Mouse (Mus musculus): Measurements from ENCODE around the gene Prss48. TPM values are rescaled to one million over a fixed set of nuclear protein-coding genes. Genes with fewer than 3 reads are reported as not detected.

The Prss48 gene
- total and polyA plus RNA-seq, 3 experiments: not detected

DNA sequence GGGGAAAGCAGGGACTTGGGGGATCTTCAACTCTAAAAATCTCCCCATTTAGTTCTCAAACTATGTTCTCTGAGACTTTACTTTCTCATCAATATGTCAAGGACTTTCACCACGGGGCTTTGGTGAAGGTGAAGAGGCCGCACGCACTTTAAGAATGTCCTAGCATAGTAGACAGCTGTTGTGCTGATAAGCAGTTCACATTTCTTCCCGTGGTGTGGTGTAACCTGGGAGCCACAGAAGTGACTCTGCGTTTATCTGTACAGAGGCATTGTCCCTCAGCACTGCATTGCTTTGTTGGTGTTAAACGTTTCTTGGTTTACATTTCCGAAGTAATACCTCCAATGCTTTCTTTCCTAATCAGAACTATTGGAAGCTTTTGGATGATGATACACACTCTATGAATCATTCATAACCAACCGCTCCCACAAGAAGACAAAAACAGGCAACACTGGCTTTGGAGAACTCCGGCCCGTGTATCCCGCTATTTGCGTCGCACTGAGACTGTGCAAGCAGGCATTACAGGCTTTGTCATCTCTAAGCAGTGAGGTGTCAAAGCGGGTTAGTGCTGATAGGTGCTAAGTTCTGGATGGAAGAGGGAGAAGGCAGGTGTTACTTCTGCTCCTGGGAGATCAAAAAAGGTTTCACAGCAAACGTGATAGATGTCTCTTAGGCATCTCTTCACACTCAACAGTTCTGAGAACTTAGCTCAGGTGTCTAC, 26.5 kb upstream of the Prss48 start:
- Histone ChIP-seq H3K4me3 (replicated peaks in 1 of 3; ENCODE audit: low read depth in 2 of 3, low read length in 2 of 3, poor library complexity in 1 of 3) (no peak overlapping the region), H3K27me3 (replicated peaks) (no peaks in the 10 kb centered on the region), H3K9ac (ENCODE audit: insufficient read depth, low read depth) (no peak overlapping the region), H3K36me3 (replicated peaks in 1 of 2; ENCODE audit: control insufficient read depth in 1 of 2, insufficient read depth in 1 of 2, low read length in 1 of 2) (no peaks in the 10 kb centered on the region), H3K4me1 (ENCODE audit: control insufficient read depth in 1 of 2, insufficient read depth in 2 of 2) (peaks cover 2% of the 10 kb centered on the region in 2 experiments; a peak in 2 of 4 replicates), H3K27ac (ENCODE audit: insufficient read depth, low read depth) (no peak overlapping the region), H3K79me2 (replicated peaks; ENCODE audit: control insufficient read depth, extremely low read depth, insufficient read depth, poor library complexity, severe bottlenecking) (no peaks in the 10 kb centered on the region), H3K4me2 (ENCODE audit: insufficient read depth, low read depth, poor library complexity, severe bottlenecking) (no peak overlapping the region), H3K9me3 (replicated peaks; ENCODE audit: low read length) (no peaks in the 10 kb centered on the region)
- in situ Hi-C loops (cut with MboI; ENCODE audit: low pct_ligation_motif_present, low pct_unique_long_range_greater_than_20kb, low sequenced_read_pairs) (no loop called here), dilution Hi-C loops (cut with MboI; ENCODE audit: extremely low pct_ligation_motif_present, extremely low pct_unique_long_range_greater_than_20kb, low sequenced_read_pairs) (no loop called here)
- TF ChIP-seq CTCF (conservative IDR thresholded peaks at IDR 0.05 in 1 of 2, IDR thresholded peaks at IDR 0.05 in 1 of 2; ENCODE audit: low read depth in 2 of 2, low read length in 2 of 2) (no peak), NRF1 (IDR thresholded peaks at IDR 0.05; ENCODE audit: low read depth, low read length) (no peak), RAD21 (IDR thresholded peaks at IDR 0.05; ENCODE audit: low read depth, low read length) (no peak), USF2 (conservative IDR thresholded peaks at IDR 0.05; ENCODE audit: low read depth, low read length) (no peak), SIN3A (IDR thresholded peaks at IDR 0.05; ENCODE audit: low read length) (no peak)
- DNase-seq (ENCODE audit: extremely low read depth): no peak

- H3K4me2 ChIP-seq (ENCODE audit: insufficient read depth, low read depth, poor library complexity, severe bottlenecking): no peak overlapping the region
- no peak overlapping the region for H3K27ac ChIP-seq (ENCODE audit: insufficient read depth, low read depth)
- no peaks in the 10 kb centered on the region for H3K27me3 ChIP-seq (replicated peaks)
- no peak overlapping the region for H3K4me3 ChIP-seq (replicated peaks in 1 of 3; ENCODE audit: low read depth in 2 of 3, low read length in 2 of 3, poor library complexity in 1 of 3)
- H3K4me1 ChIP-seq (ENCODE audit: control insufficient read depth in 1 of 2, insufficient read depth in 2 of 2): peaks cover 2% of the 10 kb centered on the region in 2 experiments; a peak in 2 of 4 replicates
- H3K36me3 ChIP-seq (replicated peaks in 1 of 2; ENCODE audit: control insufficient read depth in 1 of 2, insufficient read depth in 1 of 2, low read length in 1 of 2): no peaks in the 10 kb centered on the region
- dilution Hi-C loops (cut with MboI; ENCODE audit: extremely low pct_ligation_motif_present, extremely low pct_unique_long_range_greater_than_20kb, low sequenced_read_pairs) (no loop called here), in situ Hi-C loops (cut with MboI; ENCODE audit: low pct_ligation_motif_present, low pct_unique_long_range_greater_than_20kb, low sequenced_read_pairs) (no loop called here)
- TF ChIP-seq ZC3H11A (IDR thresholded peaks at IDR 0.05; ENCODE audit: low read depth, low read length): no peak
- peak; percentile 57; the same call in 1 of the 2 replicates for TF ChIP-seq MAFK (IDR thresholded peaks at IDR 0.05; ENCODE audit: insufficient replicate concordance, low read length)
- TF ChIP-seq EP300 (IDR thresholded peaks at IDR 0.05; ENCODE audit: low read length): no peak
- H3K9ac ChIP-seq (ENCODE audit: insufficient read depth, low read depth): no peak overlapping the region
- H3K79me2 ChIP-seq (replicated peaks; ENCODE audit: control insufficient read depth, extremely low read depth, insufficient read depth, poor library complexity, severe bottlenecking): no peaks in the 10 kb centered on the region
- DNase-seq (ENCODE audit: extremely low read depth): peak; percentile 16
- no peaks in the 10 kb centered on the region for H3K9me3 ChIP-seq (replicated peaks; ENCODE audit: low read length)
Observed at GRCm38 (mm10) chr3:86025341-86026137, 23.2 kb upstream of the Prss48 start.

- in situ Hi-C loops (cut with MboI; ENCODE audit: low pct_ligation_motif_present, low pct_unique_long_range_greater_than_20kb, low sequenced_read_pairs): no loop called here
- Histone ChIP-seq H3K4me2 (ENCODE audit: insufficient read depth, low read depth, poor library complexity, severe bottlenecking) (no peak overlapping the region), H3K4me1 (ENCODE audit: control insufficient read depth in 1 of 2, insufficient read depth in 2 of 2) (peaks cover 2% of the 10 kb centered on the region in 2 experiments; a peak in 2 of 4 replicates), H3K36me3 (replicated peaks in 1 of 2; ENCODE audit: control insufficient read depth in 1 of 2, insufficient read depth in 1 of 2, low read length in 1 of 2) (no peaks in the 10 kb centered on the region), H3K9me3 (replicated peaks; ENCODE audit: low read length) (no peaks in the 10 kb centered on the region), H3K27ac (ENCODE audit: insufficient read depth, low read depth) (no peak overlapping the region), H3K79me2 (replicated peaks; ENCODE audit: control insufficient read depth, extremely low read depth, insufficient read depth, poor library complexity, severe bottlenecking) (no peaks in the 10 kb centered on the region), H3K9ac (ENCODE audit: insufficient read depth, low read depth) (no peak overlapping the region), H3K4me3 (replicated peaks in 1 of 3; ENCODE audit: low read depth in 2 of 3, low read length in 2 of 3, poor library complexity in 1 of 3) (no peak overlapping the region), H3K27me3 (replicated peaks) (no peaks in the 10 kb centered on the region)
- TF ChIP-seq HCFC1 (IDR thresholded peaks at IDR 0.05; ENCODE audit: low read depth, low read length) (no peak), ETS1 (conservative IDR thresholded peaks at IDR 0.05; ENCODE audit: low read depth, low read length) (no peak), RCOR1 (conservative IDR thresholded peaks at IDR 0.05; ENCODE audit: low read depth, low read length) (no peak), IRF4 (IDR thresholded peaks at IDR 0.05; ENCODE audit: low read depth, low read length) (no peak), CHD2 (IDR thresholded peaks at IDR 0.05; ENCODE audit: low read length) (no peak), E2F4 (IDR thresholded peaks at IDR 0.05; ENCODE audit: insufficient replicate concordance, low read depth, low read length) (no peak), SMC3 (IDR thresholded peaks at IDR 0.05; ENCODE audit: low read depth, low read length) (no peak), SIN3A (IDR thresholded peaks at IDR 0.05; ENCODE audit: low read length) (no peak), ZMIZ1 (IDR thresholded peaks at IDR 0.05; ENCODE audit: low read depth, low read length) (no peak), TCF12 (IDR thresholded peaks at IDR 0.05; ENCODE audit: low read depth, low read length) (no peak), CTCF (conservative IDR thresholded peaks at IDR 0.05 in 1 of 2, IDR thresholded peaks at IDR 0.05 in 1 of 2; ENCODE audit: low read depth in 2 of 2, low read length in 2 of 2) (no peak), MYC (IDR thresholded peaks at IDR 0.05; ENCODE audit: low read depth, low read length) (no peak), RAD21 (IDR thresholded peaks at IDR 0.05; ENCODE audit: low read depth, low read length) (no peak), POLR2AphosphoS2 (IDR thresholded peaks at IDR 0.05; ENCODE audit: low read depth, low read length) (no peak), ELF1 (IDR thresholded peaks at IDR 0.05; ENCODE audit: low read depth, low read length) (no peak), JUND (conservative IDR thresholded peaks at IDR 0.05; ENCODE audit: low read depth, low read length) (no peak)
- no peak for DNase-seq (ENCODE audit: extremely low read depth)
- dilution Hi-C loops (cut with MboI; ENCODE audit: extremely low pct_ligation_motif_present, extremely low pct_unique_long_range_greater_than_20kb, low sequenced_read_pairs): no loop called here
Observed at GRCm38 (mm10) chr3:86024065-86024795, 21.9 kb upstream of the Prss48 start.
